Mouse (Mus musculus) thymus, adult 2 months (tissue): Measurements from ENCODE around the gene Prss43.

Experiments
- CTCF ChIP-seq: fragments of 200-500 bp; IDR thresholded peaks from 2 replicates; pipeline ENCODE4 v1.5.1; 2012; ENCODE audit warnings: mild to moderate bottlenecking, control low read depth, low read length, moderate library complexity, borderline replicate concordance; ENCODE audit not compliant: control insufficient read depth, poor library complexity, insufficient read depth; ENCODE audit errors: extremely low read depth
- POLR2A ChIP-seq: fragments of 200-500 bp; IDR thresholded peaks from 2 replicates; pipeline ENCODE4 v1.6.1; 2012; ENCODE audit warnings: mild to moderate bottlenecking, low read length, control low read depth, moderate library complexity; ENCODE audit not compliant: control insufficient read depth, poor library complexity, insufficient read depth; ENCODE audit errors: extremely low read depth

- no peak for TF ChIP-seq POLR2A
- no peak for TF ChIP-seq CTCF
These were observed 8.5 kb downstream of the Prss43 start for GRCm38 (mm10) chr9:110834961-110835360.
